Mouse (Mus musculus) midbrain, embryonic 10.5 days (tissue): ENCODE measurements around the gene Tuba4a. TPM values are rescaled to one million over a fixed set of nuclear protein-coding genes. Genes with fewer than 3 reads are reported as not detected.

Experiments
- DNase-seq: peaks from one replicate; pipeline ENCODE4 v3.0.0-alpha.2; 2017; ENCODE audit warnings: low spot score
- H3K27ac ChIP-seq: fragments of 300-500 bp; sonication (generic); replicated peaks from 2 replicates; pipeline ENCODE4 v1.5.1; 2016; ENCODE audit warnings: mild to moderate bottlenecking
- H3K27me3 ChIP-seq: fragments of 300-500 bp; sonication (generic); 2 replicates; pipeline ENCODE4 v1.6.1; 2016; ENCODE audit warnings: low read depth, mild to moderate bottlenecking; ENCODE audit not compliant: poor library complexity, severe bottlenecking
- H3K36me3 ChIP-seq: fragments of 300-500 bp; sonication (generic); 2 replicates; pipeline ENCODE4 v1.6.1; 2016; ENCODE audit warnings: mild to moderate bottlenecking, moderate library complexity
- H3K4me1 ChIP-seq: fragments of 300-500 bp; sonication (generic); 2 replicates; pipeline ENCODE4 v1.6.1; 2016
- H3K4me3 ChIP-seq: fragments of 300-500 bp; sonication (generic); 2 replicates; pipeline ENCODE4 v1.5.1; 2016; ENCODE audit warnings: mild to moderate bottlenecking, moderate library complexity
- H3K9me3 ChIP-seq: fragments of 300-500 bp; sonication (generic); replicated peaks from 2 replicates; pipeline ENCODE4 v1.6.1; 2016; ENCODE audit warnings: mild to moderate bottlenecking
- WGBS: fragments of 180-500 bp; shearing (Covaris S2); methylation state at CpG from one replicate; pipeline ENCODE4 v1.1.7; 2016; 5-methylcytosine and 5-hydroxymethylcytosine counted together
- polyA plus RNA-seq: library from polyadenylated mRNA; unstranded; fragments of >200 nt; fragmentation: Nextera tagmentation; extraction: Ambion mirVana; gene quantifications from 2 replicates; pipeline ENCODE4 v1.2.1, GENCODE M21; 2016

The Tuba4a gene
- polyA plus RNA-seq = 9.0 and 10.0 TPM in 2 replicates

GRCm38 (mm10) chr1:75219531-75219930 lies at the start of gene Tuba4a:
Gene Tuba4a (minus strand): TSS chr1:75219865.
- H3K9me3 ChIP-seq = no peaks in the 10 kb centered on the region
- peaks cover 79% of the 10 kb centered on the region for H3K27me3 ChIP-seq
- peak; percentile 56 for DNase-seq
- H3K36me3 ChIP-seq = peaks cover 15% of the 10 kb centered on the region
- H3K4me3 ChIP-seq = peak within 1 kb of the TSS; percentile 66
- H3K27ac ChIP-seq = 0 out of 2 replicates have a peak within 1 kb of the TSS, but pooled peaks have one; percentile 17
- peaks cover 22% of the 10 kb centered on the region for H3K4me1 ChIP-seq
- 2% methylated on average over 34 of the region's 34 CpGs for WGBS

GRCm38 (mm10) chr1:75264091-75264880 lies 44.6 kb upstream of the Tuba4a start, which contains the start of gene Ptprn:
Gene Ptprn (minus strand): TSS chr1:75264502.
- Histone ChIP-seq H3K27me3 (peaks cover 54% of the 10 kb centered on the region), H3K36me3 (no peaks in the 10 kb centered on the region), H3K9me3 (no peaks in the 10 kb centered on the region), H3K4me1 (peaks cover 16% of the 10 kb centered on the region), H3K4me3 (peak within 1 kb of the TSS; percentile 56), H3K27ac (no peak within 1 kb of the TSS)
- 11% methylated on average over 32 of the region's 32 CpGs for WGBS
- DNase-seq = peak; percentile 44

- no peak overlapping the region for H3K27ac ChIP-seq
- H3K4me3 ChIP-seq = peak overlapping the region; percentile 56
- peak; percentile 73 for DNase-seq
- WGBS = 2% methylated on average over 40 of the region's 40 CpGs
- no peaks in the 10 kb centered on the region for H3K36me3 ChIP-seq
- peaks cover 56% of the 10 kb centered on the region for H3K27me3 ChIP-seq
- peaks cover 16% of the 10 kb centered on the region for H3K4me1 ChIP-seq
- no peaks in the 10 kb centered on the region for H3K9me3 ChIP-seq
These were observed 43.6 kb upstream of the Tuba4a start for GRCm38 (mm10) chr1:75262969-75263951.

GRCm38 (mm10) chr1:75261278-75261677 lies 41.6 kb upstream of the Tuba4a start:
- peaks cover 58% of the 10 kb centered on the region for H3K27me3 ChIP-seq

GRCm38 (mm10) chr1:75255516-75256046 lies 35.9 kb upstream of the Tuba4a start:
- Histone ChIP-seq H3K27ac (no peak overlapping the region), H3K4me3 (no peak overlapping the region), H3K4me1 (peaks cover 11% of the 10 kb centered on the region), H3K36me3 (no peaks in the 10 kb centered on the region), H3K9me3 (no peaks in the 10 kb centered on the region), H3K27me3 (peaks cover 20% of the 10 kb centered on the region)
- 72% methylated on average over 10 of the region's 10 CpGs for WGBS
- no peak for DNase-seq

More at GRCm38 (mm10) chr1:75261278-75261677, 41.6 kb upstream of the Tuba4a start:
- no peak for DNase-seq
- Histone ChIP-seq H3K4me1 (peaks cover 16% of the 10 kb centered on the region), H3K4me3 (no peak overlapping the region), H3K27ac (no peak overlapping the region), H3K36me3 (no peaks in the 10 kb centered on the region), H3K9me3 (no peaks in the 10 kb centered on the region)

- Histone ChIP-seq H3K9me3 (no peaks in the 10 kb centered on the region), H3K27ac (no peak overlapping the region), H3K27me3 (peaks cover 20% of the 10 kb centered on the region), H3K4me3 (no peak overlapping the region), H3K36me3 (no peaks in the 10 kb centered on the region), H3K4me1 (peaks cover 11% of the 10 kb centered on the region)
- WGBS = 76% methylated on average over 8 of the region's 8 CpGs
- DNase-seq = no peak
These were observed 35.0 kb upstream of the Tuba4a start for GRCm38 (mm10) chr1:75254625-75255013.

GRCm38 (mm10) chr1:75253849-75254624 lies 34.4 kb upstream of the Tuba4a start:
- WGBS = 64% methylated on average over 16 of the region's 16 CpGs
- H3K27ac ChIP-seq = 0 out of 2 replicates have a peak overlapping the region, but pooled peaks have one; percentile 33
- no peaks in the 10 kb centered on the region for H3K36me3 ChIP-seq
- peaks cover 11% of the 10 kb centered on the region for H3K4me1 ChIP-seq
- peak; percentile 75 for DNase-seq
- H3K4me3 ChIP-seq = no peak overlapping the region
- H3K27me3 ChIP-seq = peaks cover 20% of the 10 kb centered on the region
- H3K9me3 ChIP-seq = no peaks in the 10 kb centered on the region

GRCm38 (mm10) chr1:75253029-75253428 lies 33.4 kb upstream of the Tuba4a start:
- no peaks in the 10 kb centered on the region for H3K36me3 ChIP-seq
- H3K27me3 ChIP-seq = peaks cover 16% of the 10 kb centered on the region
- no peaks in the 10 kb centered on the region for H3K9me3 ChIP-seq
- WGBS = 72% methylated on average over 16 of the region's 16 CpGs
- no peak overlapping the region for H3K4me3 ChIP-seq
- no peak for DNase-seq
- peaks cover 17% of the 10 kb centered on the region for H3K4me1 ChIP-seq
- H3K27ac ChIP-seq = no peak overlapping the region

- peaks cover 24% of the 10 kb centered on the region for H3K4me1 ChIP-seq
- WGBS = 76% methylated on average over 13 of the region's 13 CpGs
- H3K4me3 ChIP-seq = no peak overlapping the region
- no peaks in the 10 kb centered on the region for H3K36me3 ChIP-seq
- DNase-seq = no peak
- no peak overlapping the region for H3K27ac ChIP-seq
- no peaks in the 10 kb centered on the region for H3K9me3 ChIP-seq
- peaks cover 16% of the 10 kb centered on the region for H3K27me3 ChIP-seq
These were observed 32.6 kb upstream of the Tuba4a start for GRCm38 (mm10) chr1:75252308-75252707.

GRCm38 (mm10) chr1:75251112-75251970 lies 31.7 kb upstream of the Tuba4a start:
- no peaks in the 10 kb centered on the region for H3K9me3 ChIP-seq
- H3K27ac ChIP-seq = no peak overlapping the region
- peak; percentile 76 for DNase-seq
- H3K27me3 ChIP-seq = peaks cover 16% of the 10 kb centered on the region
- whole genome bisulfite sequencing = 8% methylated on average over 21 of the region's 22 CpGs
- no peaks in the 10 kb centered on the region for H3K36me3 ChIP-seq
- H3K4me1 ChIP-seq = peaks cover 27% of the 10 kb centered on the region
- H3K4me3 ChIP-seq = peak overlapping the region; percentile 38

- Histone ChIP-seq H3K9me3 (no peaks in the 10 kb centered on the region), H3K4me3 (no peak overlapping the region), H3K36me3 (no peaks in the 10 kb centered on the region), H3K27me3 (peaks cover 16% of the 10 kb centered on the region), H3K27ac (no peak overlapping the region), H3K4me1 (peaks cover 27% of the 10 kb centered on the region)
- DNase-seq = no peak
- 54% methylated on average over 3 of the region's 3 CpGs for WGBS
These were observed 30.8 kb upstream of the Tuba4a start for GRCm38 (mm10) chr1:75250498-75250897.
